13 mouse cellular contexts compared by ENCODE assay signal in the genomic region with DNA sequence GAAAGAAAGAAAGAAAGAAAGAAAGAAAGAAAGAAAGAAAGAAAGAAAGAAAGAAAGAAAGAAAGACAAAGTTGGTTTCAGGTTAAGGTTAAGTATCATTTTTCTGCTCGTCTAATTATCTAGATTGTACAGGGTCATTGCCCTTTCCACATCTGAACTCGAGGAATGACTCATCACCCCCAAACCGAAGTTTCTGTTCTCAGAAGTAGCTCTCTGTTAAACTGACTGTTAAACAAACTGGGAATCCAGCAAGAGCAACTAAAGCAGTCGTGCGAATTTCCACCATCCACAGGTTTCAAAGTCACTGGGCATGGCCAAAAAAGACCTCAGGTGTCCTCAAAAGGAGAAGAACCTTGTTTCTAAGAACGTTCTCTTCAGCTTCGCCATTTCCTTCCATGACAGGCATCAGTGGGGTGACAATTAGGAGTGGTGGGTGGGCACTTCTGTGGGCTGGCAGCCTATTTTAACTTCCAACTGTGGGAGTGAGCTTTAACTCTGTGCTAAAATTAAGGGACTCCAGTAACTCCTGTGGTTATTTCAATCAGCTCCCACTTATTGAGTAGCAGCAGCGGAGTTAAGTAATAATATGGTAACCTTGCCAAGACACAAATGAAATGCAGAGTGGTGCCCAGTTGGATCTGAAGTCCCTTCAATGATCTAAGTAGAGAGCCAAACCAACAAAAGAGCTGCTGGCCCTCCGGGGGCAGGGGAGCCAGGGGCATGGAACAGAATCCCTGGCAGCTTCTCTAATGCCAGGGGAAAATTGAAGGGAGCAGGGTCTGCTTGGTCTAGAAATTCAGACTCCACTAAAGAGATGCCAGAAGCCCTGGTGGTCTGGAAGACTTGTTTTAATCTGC.
DNase-seq lines count a peak whose midpoint lies in the region; ATAC-seq lines count a peak whose summit lies in the region.
"Had no signal": no experiment of that assay in that cellular context is flagged by ENCODE, and none has a peak within 500 bp of the region (broad histone marks: within the 10 kb centered on the region; RNA-seq: fewer than 3 reads in every experiment).

No protein-coding gene starts in this region.

- peak overlapping the region; percentile 22; the same call in 1 of the 2 replicates for H3K4me2 ChIP-seq in liver, embryonic 12.5 days
- H3K4me2 ChIP-seq in embryonic facial prominence, embryonic 15.5 days (replicated peaks) = no peak overlapping the region

- no peak for ATAC-seq in liver, embryonic 12.5 days
- ATAC-seq in embryonic facial prominence, embryonic 15.5 days (ENCODE audit: insufficient number of reproducible peaks, low FRiP score, low TSS enrichment, low read depth) = peak; percentile 63
- ATAC-seq: Patski had no signal

- no peaks in the 10 kb centered on the region for H3K27me3 ChIP-seq in liver, embryonic 12.5 days (replicated peaks)
- no peaks in the 10 kb centered on the region for H3K27me3 ChIP-seq in embryonic facial prominence, embryonic 15.5 days
- H3K27me3 ChIP-seq: Patski had no signal

- H3K36me3 ChIP-seq in liver, embryonic 12.5 days = no peaks in the 10 kb centered on the region
- H3K36me3 ChIP-seq in embryonic facial prominence, embryonic 15.5 days = no peaks in the 10 kb centered on the region

- no peaks in the 10 kb centered on the region for H3K9me3 ChIP-seq in liver, embryonic 12.5 days (replicated peaks)
- H3K9me3 ChIP-seq in embryonic facial prominence, embryonic 15.5 days (replicated peaks) = no peaks in the 10 kb centered on the region

- H3K27ac ChIP-seq in liver, embryonic 12.5 days = no peak overlapping the region
- H3K27ac ChIP-seq in embryonic facial prominence, embryonic 15.5 days (replicated peaks) = no peak overlapping the region
- H3K27ac ChIP-seq: liver, embryonic 14.5 days had no signal

- 47% methylated on average over 9 of the region's 9 CpGs for WGBS in liver, embryonic 12.5 days (ENCODE audit: insufficient replicate concordance)
- WGBS in embryonic facial prominence, embryonic 15.5 days = 68% methylated on average over 9 of the region's 9 CpGs

- no peak overlapping the region for H3K4me3 ChIP-seq in liver, embryonic 12.5 days
- H3K4me3 ChIP-seq in embryonic facial prominence, embryonic 15.5 days (replicated peaks) = no peak overlapping the region

- H3K9ac ChIP-seq in liver, embryonic 12.5 days = no peak overlapping the region
- no peak overlapping the region for H3K9ac ChIP-seq in embryonic facial prominence, embryonic 15.5 days
- H3K9ac ChIP-seq: liver, embryonic 14.5 days had no signal

- peak; percentile 12 to 18 for DNase-seq in adrenal gland, postnatal 36 days
- DNase-seq in adrenal gland, adult 18-20 months (ENCODE audit: low spot score in 2 of 2) = no peak
- no peak for DNase-seq in liver
- peak; percentile 5 to 36 for DNase-seq in right cerebral cortex, postnatal 36 days (ENCODE audit: low spot score in 2 of 2)
- DNase-seq in heart, adult 11 months = no peak
- no peak for DNase-seq in testis, postnatal 10 days (ENCODE audit: low spot score)
- DNase-seq: cerebellum, postnatal 36 days; kidney, adult 9 months; lung, postnatal 4 days had no signal

- peaks cover 66% of the 10 kb centered on the region for H3K4me1 ChIP-seq in liver, embryonic 12.5 days
- H3K4me1 ChIP-seq in embryonic facial prominence, embryonic 15.5 days = no peaks in the 10 kb centered on the region

Comparison
In these comparisons a context has a peak if more than half of its experiments do, and no peak if none do; other contexts are left out.
1. DNase-seq: peak in adrenal gland, postnatal 36 days (2 of 2) and right cerebral cortex, postnatal 36 days (2 of 2); none in adrenal gland, adult 18-20 months (0 of 2), liver (single experiment), heart, adult 11 months (single experiment) and testis, postnatal 10 days (single experiment).